Mouse (Mus musculus): ENCODE measurements around the gene Marc2.

DNA sequence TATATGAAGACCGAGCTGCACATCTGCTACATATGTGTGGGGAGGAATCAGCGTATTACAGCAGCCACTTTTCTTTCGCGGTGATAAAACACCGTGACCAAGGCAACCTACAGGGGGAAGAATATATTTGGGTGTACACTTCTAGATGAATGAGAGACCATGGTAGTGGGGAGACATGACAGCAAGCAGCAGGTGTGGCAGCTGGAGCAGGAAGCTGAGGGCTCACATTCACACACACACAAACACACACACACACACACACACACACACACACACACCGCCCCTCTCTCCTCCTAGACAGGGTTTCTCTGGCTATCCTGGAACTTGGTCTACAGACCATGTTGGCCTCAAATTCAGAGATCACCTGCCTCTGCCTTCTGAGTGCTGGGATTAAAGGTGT is 68.1 kb downstream of the Marc2 start:
- TF ChIP-seq EP300 (optimal IDR thresholded peaks at IDR 0.05) (no peak), CTCF (IDR thresholded peaks at IDR 0.05; ENCODE audit: low read depth) (no peak)

All from stomach, postnatal 0 days (tissue).